Mouse (Mus musculus): ENCODE data around the gene Ptpn13.

Ptpn13 gene

GRCm38 (mm10) chr5:103424678-103425319 is at the start of gene Ptpn13:
Ptpn13 (plus strand) TSS chr5:103425192.
- peak; percentile 92 for DNase-seq (ENCODE audit: low read depth, low spot score)

DNA sequence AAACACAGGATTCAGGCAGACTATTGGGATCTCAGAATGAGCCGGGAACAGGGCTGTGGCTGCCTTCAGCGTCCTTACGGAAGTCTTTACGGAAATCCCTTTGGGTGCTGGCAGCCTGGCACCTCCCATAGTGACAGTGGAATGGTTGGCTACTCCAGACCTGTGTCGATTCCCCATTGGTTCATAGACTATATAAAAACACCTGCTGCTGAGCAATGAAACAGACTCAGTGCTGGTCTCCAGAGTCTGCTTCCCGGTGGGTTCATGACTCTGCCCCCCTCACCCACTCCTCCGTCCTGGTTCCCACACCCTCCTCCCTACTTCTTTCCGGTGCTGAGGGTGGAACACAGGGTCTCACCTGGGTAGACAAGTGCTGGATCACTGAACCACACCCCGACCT is 49.8 kb upstream of the Ptpn13 start:
- DNase-seq (ENCODE audit: low read depth, low spot score): no peak

DNA sequence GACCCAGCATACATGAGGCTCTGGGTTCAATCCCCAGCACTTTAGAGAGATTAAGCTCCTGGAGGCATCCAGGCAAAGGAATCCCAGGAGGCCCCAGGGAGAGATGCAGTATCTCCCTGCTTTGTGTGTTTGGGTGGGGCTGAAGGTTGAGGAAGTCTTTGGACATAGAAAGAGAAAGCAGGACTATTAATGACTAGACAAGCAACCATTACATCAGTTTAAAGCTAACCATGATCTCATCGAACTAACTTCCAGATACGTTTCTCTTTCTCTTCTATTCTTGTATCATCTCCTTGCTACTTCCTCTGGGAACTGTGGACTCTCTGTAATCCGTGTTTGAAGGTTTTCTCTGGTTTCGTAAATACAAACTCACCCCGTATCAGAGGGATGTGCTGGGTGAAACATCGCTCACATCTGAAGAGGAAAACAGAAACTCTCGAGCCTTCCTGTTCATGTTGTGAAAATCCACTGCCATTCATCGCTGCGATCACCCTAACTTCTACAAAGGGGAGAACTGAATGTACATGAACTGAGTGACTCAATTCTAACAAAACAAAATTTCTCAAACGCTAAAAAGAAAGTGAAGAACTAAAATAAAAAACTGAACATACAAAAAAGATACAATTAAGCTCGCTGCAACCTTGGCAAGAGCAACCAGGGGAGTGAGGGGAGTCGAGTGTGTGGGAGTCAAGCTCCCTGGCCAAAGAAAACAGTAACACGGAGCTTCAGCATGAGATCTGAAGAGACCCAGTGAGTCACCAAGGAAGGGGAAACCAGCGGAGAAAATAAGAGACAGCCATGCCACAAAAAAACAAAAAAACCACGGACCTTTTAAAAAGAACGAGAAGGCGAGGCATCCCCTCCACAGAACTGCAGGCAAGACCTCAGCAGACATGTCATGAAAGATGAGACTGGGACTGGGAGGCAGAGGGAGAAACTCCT is 48.4 kb upstream of the Ptpn13 start:
- no peak for DNase-seq (ENCODE audit: low read depth, low spot score)

DNA sequence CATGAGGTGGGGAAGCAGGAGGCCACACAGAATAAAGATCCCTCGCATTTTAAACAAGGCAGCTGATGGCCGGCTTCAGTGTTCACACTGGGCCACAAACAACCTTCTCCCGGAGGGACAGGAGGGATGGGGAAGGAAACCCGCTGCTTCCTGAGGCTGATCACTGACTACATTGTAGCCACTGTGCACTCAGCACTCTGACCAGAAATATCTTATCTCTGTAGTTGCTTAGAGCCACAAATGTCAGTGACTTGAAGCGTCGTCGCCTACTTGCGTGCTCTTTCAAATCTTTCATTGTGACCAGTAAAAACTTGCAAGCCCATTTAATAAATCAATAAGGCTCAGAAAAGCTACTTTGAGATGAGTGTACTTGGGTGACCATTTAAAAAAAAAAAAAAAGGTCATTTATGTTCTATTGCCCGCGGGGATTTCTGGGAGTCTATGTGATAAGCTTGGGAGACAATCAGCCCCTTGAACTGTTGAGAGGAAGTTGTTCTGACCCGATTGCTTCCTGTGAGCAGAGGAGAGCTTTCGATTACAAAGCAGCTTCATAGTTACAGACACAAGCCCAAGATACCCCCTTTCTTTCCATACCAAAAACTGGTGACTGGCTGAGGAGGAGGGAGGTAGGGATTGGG is 47.4 kb upstream of the Ptpn13 start:
- DNase-seq (ENCODE audit: low read depth, low spot score): no peak

DNA sequence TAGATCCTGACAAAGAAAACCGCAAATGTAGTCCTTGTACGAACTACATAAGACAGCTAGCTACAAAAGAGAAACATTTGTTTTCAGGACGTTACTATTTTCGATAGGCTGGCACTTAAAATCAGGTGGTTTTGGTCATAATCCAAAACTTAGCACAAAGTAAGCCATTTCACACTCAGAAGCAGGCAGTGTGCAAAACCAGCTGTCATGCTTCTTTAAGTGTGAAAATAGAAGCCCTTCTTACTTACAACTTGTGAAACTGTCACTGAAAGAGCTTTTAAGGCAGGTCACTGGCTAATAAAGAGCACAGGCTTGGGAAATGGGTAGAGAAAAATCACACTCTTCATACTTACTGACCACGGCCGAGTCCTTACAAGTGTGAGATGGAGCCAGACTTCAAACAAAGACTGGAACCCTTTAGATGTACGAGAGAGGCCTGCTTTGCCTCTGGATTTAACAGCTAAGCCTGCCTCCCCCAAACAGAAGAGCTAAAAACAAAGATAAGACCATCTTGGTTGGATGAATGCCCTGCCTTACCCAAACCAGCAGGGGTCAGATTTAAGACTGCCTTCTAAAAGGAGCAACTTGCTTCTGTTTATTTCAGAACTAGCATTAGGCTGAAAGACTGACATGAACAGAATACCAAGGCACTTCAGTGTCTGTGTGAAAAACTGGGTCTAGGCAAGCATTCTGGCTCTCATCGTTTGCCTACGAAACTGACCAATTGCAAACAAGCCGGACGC is 44.0 kb upstream of the Ptpn13 start:
- DNase-seq (ENCODE audit: low read depth, low spot score): no peak

DNA sequence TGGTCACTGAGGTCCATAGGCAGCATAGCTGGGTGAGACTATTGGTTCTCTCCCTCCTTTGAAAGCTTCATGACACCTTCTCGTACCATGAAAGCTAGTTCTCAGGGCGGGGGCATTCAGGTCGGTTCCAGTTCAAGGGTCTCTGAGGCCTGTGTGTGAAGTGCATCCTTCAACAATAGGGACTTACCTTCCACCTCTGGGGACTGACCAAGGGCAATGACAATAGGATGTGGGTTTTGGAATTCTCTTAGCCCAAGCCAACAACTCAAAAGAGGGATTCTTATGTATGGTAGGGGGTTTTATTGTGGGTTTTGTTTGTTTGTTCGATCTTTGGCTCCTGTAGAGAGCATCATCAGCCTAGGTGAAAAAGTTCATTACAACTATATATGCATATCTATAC is 42.0 kb upstream of the Ptpn13 start:
- DNase-seq (ENCODE audit: low read depth, low spot score): no peak

- DNase-seq (ENCODE audit: low read depth, low spot score): no peak
These were observed 41.0 kb upstream of the Ptpn13 start for GRCm38 (mm10) chr5:103384021-103384420.

- DNase-seq (ENCODE audit: low read depth, low spot score): no peak
These were observed 37.4 kb upstream of the Ptpn13 start for GRCm38 (mm10) chr5:103387540-103388026.

- no peak for DNase-seq (ENCODE audit: low read depth, low spot score)
These were observed 35.6 kb upstream of the Ptpn13 start for GRCm38 (mm10) chr5:103389415-103389814.

GRCm38 (mm10) chr5:103393220-103393619 is 31.8 kb upstream of the Ptpn13 start:
- no peak for DNase-seq (ENCODE audit: low read depth, low spot score)

GRCm38 (mm10) chr5:103393752-103394151 is 31.2 kb upstream of the Ptpn13 start:
- DNase-seq (ENCODE audit: low read depth, low spot score): no peak

DNA sequence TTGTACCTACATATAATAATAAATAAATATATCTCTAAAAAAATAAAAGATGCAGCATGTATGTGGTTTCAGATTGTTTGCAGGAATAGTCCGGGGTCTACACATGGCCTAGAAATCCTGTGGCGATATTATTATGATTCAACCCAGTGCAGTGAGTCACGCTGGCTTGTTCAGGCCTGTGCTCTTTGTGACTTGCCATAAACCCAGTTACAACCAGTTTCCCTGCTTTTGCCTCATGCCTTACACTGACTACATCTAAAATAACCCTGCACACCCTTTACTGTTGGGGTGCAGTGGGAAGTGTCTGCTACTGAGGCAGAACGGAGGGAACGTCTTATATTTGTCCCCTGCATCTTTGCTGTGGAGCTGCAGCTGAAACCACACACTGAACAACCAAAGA is 29.3 kb upstream of the Ptpn13 start:
- DNase-seq (ENCODE audit: low read depth, low spot score): no peak

- DNase-seq (ENCODE audit: low read depth, low spot score): no peak
These were observed 27.6 kb upstream of the Ptpn13 start for GRCm38 (mm10) chr5:103397429-103397828.

- DNase-seq (ENCODE audit: low read depth, low spot score): no peak
These were observed 20.6 kb upstream of the Ptpn13 start for GRCm38 (mm10) chr5:103404213-103404968.

DNA sequence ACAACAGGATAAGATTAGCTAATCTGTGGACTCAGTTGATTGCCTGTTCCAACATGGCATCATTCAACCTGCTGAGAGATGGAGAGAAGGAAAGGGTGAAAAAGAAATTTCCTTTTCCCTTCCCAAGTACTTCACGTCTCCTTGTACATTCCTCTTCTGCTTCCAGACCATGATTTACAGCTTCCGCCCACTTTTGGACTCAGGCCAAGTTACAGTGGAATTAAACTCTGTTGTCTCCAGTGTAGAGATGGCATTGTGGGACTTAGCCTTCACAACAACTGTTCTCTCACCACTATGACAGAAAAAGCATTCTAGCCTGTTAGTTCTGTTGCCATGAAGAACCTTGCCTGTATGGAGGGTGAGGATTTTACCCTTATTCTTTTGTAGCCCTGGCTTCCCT is 19.1 kb upstream of the Ptpn13 start:
- DNase-seq (ENCODE audit: low read depth, low spot score): no peak

DNA sequence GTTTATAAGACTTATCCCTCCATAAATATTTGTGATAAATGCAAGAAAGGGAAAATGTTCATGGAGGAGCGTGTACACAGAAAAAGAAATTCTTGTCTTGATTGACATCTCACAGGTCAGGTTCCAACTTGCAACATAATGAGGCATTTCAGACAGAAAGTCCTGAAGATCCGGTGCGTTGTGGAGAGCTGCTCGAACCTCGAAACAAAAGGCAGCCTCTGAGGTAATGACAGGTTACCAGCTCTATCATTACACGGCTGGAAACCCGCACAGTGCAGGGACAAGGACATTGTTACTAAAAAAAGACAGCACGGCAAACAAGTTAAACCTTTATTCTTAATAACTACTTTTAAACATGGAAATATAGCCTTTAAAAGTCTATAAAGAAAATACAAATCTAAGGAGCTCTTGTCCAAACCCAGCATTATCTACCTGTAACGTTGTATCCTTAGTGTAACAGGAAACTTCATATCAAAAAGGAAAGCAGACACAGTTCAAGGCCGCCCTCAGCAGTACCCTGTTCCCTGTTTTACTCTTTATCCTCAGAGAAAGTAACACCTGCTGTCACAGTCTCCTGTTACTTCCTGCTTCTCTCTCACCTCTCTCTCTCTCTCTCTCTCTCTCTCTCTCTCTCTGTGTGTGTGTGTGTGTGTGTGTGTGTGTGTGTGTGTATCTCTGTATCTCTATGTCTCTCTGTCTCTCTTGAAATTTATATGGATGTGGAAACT is 12.8 kb upstream of the Ptpn13 start:
- no peak for DNase-seq (ENCODE audit: low read depth, low spot score)

DNA sequence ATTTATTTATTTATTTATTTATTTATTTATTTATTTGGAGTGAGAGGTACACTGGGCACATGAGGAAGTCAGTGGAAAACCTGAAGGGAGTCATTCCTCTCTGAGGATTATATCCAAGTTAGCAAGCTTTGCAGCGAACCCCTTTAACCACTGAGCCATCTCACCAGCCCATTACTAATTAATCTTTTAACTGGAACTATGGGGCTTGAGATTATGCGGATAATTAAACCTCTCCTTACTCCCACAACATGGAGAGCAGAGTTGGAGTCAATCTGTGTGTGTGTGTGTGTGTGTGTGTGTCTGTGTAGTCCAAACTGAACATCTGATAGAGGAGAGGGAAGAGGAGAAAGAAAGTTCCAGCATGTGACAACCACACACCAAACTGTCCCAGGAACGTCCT is 10.4 kb upstream of the Ptpn13 start:
- no peak for DNase-seq (ENCODE audit: low read depth, low spot score)

GRCm38 (mm10) chr5:103418009-103418408 is 7.0 kb upstream of the Ptpn13 start:
- DNase-seq (ENCODE audit: low read depth, low spot score): no peak

- no peak for DNase-seq (ENCODE audit: low read depth, low spot score)
These were observed 6.1 kb upstream of the Ptpn13 start for GRCm38 (mm10) chr5:103418886-103419285.

DNA sequence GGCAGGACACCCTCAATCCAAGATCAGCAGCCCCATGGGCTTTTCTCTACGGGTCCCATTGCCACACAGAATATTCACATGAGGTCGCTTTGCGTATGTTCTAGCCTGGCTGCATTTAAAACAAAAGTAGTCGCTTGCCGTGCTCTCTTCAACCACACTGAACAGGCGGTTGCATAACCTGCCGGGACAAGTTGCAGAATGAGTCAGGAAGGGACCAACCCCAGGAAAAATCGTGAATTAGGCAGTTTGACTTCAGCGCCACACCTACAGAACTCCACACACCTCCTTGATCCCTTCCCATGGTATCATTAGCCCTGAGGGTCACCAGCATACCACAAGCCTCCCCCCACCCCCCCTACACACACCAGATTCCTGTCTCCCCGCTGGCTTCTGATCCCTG is 4.4 kb upstream of the Ptpn13 start:
- no peak for DNase-seq (ENCODE audit: low read depth, low spot score)
